Mouse (Mus musculus) liver (tissue): ENCODE measurements around the gene 3110009E18Rik.

Source experiments
- DNase-seq: peaks from one replicate; pipeline ENCODE4 v3.0.0-alpha.2; 2020; ENCODE audit warnings: mixed read lengths

3110009E18Rik gene

GRCm38 (mm10) chr1:120105556-120105959, 15.4 kb upstream of the 3110009E18Rik start:
- DNase-seq, result no peak

GRCm38 (mm10) chr1:120109741-120110432, 11.1 kb upstream of the 3110009E18Rik start:
- DNase-seq, result no peak

GRCm38 (mm10) chr1:120111766-120112165, 9.2 kb upstream of the 3110009E18Rik start:
- no peak for DNase-seq

- no peak for DNase-seq
Measured at GRCm38 (mm10) chr1:120112251-120113187, 8.5 kb upstream of the 3110009E18Rik start.

GRCm38 (mm10) chr1:120115671-120116081, 5.3 kb upstream of the 3110009E18Rik start:
- no peak for DNase-seq

- no peak for DNase-seq
Measured at GRCm38 (mm10) chr1:120116106-120116505, 4.9 kb upstream of the 3110009E18Rik start.

GRCm38 (mm10) chr1:120118854-120119253, 2.1 kb upstream of the 3110009E18Rik start:
- no peak for DNase-seq

- no peak for DNase-seq
Measured at GRCm38 (mm10) chr1:120119389-120119788, 1.6 kb upstream of the 3110009E18Rik start.

GRCm38 (mm10) chr1:120120141-120120968, 632 bp upstream of the 3110009E18Rik start:
- DNase-seq, result peak; percentile 60

- DNase-seq, result no peak
Measured at GRCm38 (mm10) chr1:120121930-120122530, 1.0 kb downstream of the 3110009E18Rik start.

- DNase-seq, result no peak
Measured at GRCm38 (mm10) chr1:120122634-120123383, 1.8 kb downstream of the 3110009E18Rik start.

GRCm38 (mm10) chr1:120124839-120125238, 3.9 kb downstream of the 3110009E18Rik start:
- DNase-seq, result no peak

- no peak for DNase-seq
Measured at GRCm38 (mm10) chr1:120125471-120125870, 4.5 kb downstream of the 3110009E18Rik start.

- DNase-seq, result no peak
Measured at GRCm38 (mm10) chr1:120126318-120126717, 5.3 kb downstream of the 3110009E18Rik start.

GRCm38 (mm10) chr1:120132376-120132775, 11.4 kb downstream of the 3110009E18Rik start:
- no peak for DNase-seq

- no peak for DNase-seq
Measured at GRCm38 (mm10) chr1:120135934-120136786, 15.2 kb downstream of the 3110009E18Rik start.

- DNase-seq, result no peak
Measured at GRCm38 (mm10) chr1:120138923-120139540, 18.0 kb downstream of the 3110009E18Rik start.

- DNase-seq, result no peak
Measured at GRCm38 (mm10) chr1:120140144-120140693, 19.2 kb downstream of the 3110009E18Rik start.

GRCm38 (mm10) chr1:120142551-120142950, 21.6 kb downstream of the 3110009E18Rik start:
- DNase-seq, result no peak
